Mouse (Mus musculus) liver, embryonic 11.5 days (tissue): ENCODE measurements around the gene Trip13. TPM values are rescaled to one million over a fixed set of nuclear protein-coding genes. Genes with fewer than 3 reads are reported as not detected.

Source experiments
- ATAC-seq: fragments of 200-750 bp; cut with Nextera tagmentation; replicated peaks from 2 replicates; pipeline ENCODE4 v1.8.0; 2017; ENCODE audit warnings: moderate number of reproducible peaks, mild to moderate bottlenecking, moderate TSS enrichment, moderate library complexity; ENCODE audit not compliant: low FRiP score
- DNase-seq: peaks from one replicate; pipeline ENCODE4 v3.0.0-alpha.2; 2017; ENCODE audit warnings: low spot score
- H3K27ac ChIP-seq: fragments of 300-500 bp; sonication (generic); 2 replicates; pipeline ENCODE4 v1.5.1; 2014; ENCODE audit warnings: mild to moderate bottlenecking, low read depth, low read length, control low read depth
- H3K27me3 ChIP-seq: fragments of 300-500 bp; sonication (generic); replicated peaks from 2 replicates; pipeline ENCODE4 v1.6.1; 2014; ENCODE audit warnings: low read length, mixed read lengths; ENCODE audit not compliant: control insufficient read depth, insufficient read depth
- H3K36me3 ChIP-seq: fragments of 300-500 bp; sonication (generic); 2 replicates; pipeline ENCODE4 v1.6.1; 2014; ENCODE audit warnings: mild to moderate bottlenecking, low read length, moderate library complexity, mixed read lengths; ENCODE audit not compliant: control insufficient read depth, insufficient read depth
- H3K4me1 ChIP-seq: fragments of 300-500 bp; sonication (generic); replicated peaks from 2 replicates; pipeline ENCODE4 v1.6.1; 2014; ENCODE audit warnings: low read length, mixed read lengths; ENCODE audit not compliant: control insufficient read depth, insufficient read depth
- H3K4me2 ChIP-seq: fragments of 300-500 bp; sonication (generic); 2 replicates; pipeline ENCODE4 v1.6.1; 2014; ENCODE audit warnings: mild to moderate bottlenecking, control low read depth, moderate library complexity
- H3K4me3 ChIP-seq: fragments of 300-500 bp; sonication (generic); 2 replicates; pipeline ENCODE4 v1.5.1; 2014; ENCODE audit warnings: low read depth, low read length, control low read depth
- H3K9ac ChIP-seq: fragments of 300-500 bp; sonication (generic); 2 replicates; pipeline ENCODE4 v1.6.1; 2014; ENCODE audit warnings: low read depth, low read length, control low read depth
- H3K9me3 ChIP-seq: fragments of 300-500 bp; sonication (generic); 2 replicates; pipeline ENCODE4 v1.6.1; 2016; ENCODE audit warnings: low read length, inconsistent platforms, mixed read lengths; ENCODE audit not compliant: control insufficient read depth
- WGBS: fragments of 180-500 bp; shearing (Covaris S2); extraction: QIAGEN DNeasy Blood & Tissue Kit; methylation state at CpG from one replicate; pipeline ENCODE4 v1.1.7; 2014; 5-methylcytosine and 5-hydroxymethylcytosine counted together
- microRNA-seq: library from miRNA; unstranded; fragments of <30 nt; microRNA quantifications from one replicate; pipeline ENCODE4, GENCODE M21; 2017; ENCODE audit warnings: borderline number of aligned reads
- polyA plus RNA-seq: library from polyadenylated mRNA; unstranded; fragments of >200 nt; fragmentation: Nextera tagmentation; extraction: Ambion mirVana; gene quantifications from 2 replicates; pipeline ENCODE4 v1.2.1, GENCODE M21; 2014

The Trip13 gene
- polyA plus RNA-seq, 1 experiment from 2014 or later = 60.4 TPM

DNA sequence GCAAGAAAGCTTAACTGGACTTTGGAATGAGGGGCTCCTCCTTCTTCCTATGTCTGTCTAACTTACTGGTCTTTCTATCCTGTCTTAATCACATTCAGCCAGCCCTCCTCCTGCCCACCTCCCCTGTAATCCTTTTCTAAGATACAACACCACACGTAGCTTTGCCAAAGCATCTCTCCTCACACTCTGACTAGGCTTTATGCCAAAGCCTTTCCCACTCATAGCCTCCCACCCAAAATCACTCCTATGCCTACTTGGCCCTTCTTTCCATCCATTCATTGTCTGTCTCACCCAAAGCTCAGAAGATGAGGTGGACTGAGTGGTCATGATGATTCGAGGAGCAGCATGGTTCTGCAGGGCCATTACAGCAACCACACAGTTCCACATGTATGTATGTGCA is 65.4 kb downstream of the Trip13 start:
- no peak for ATAC-seq
- Histone ChIP-seq H3K4me1 (no peaks in the 10 kb centered on the region), H3K4me2 (no peak overlapping the region)

More for the DNA sequence above, 65.4 kb downstream of the Trip13 start:
- no peak overlapping the region for H3K4me3 ChIP-seq
- no peaks in the 10 kb centered on the region for H3K27me3 ChIP-seq
- 77% methylated on average over 2 of the region's 2 CpGs for WGBS
- H3K27ac ChIP-seq = no peak overlapping the region
- no peaks in the 10 kb centered on the region for H3K36me3 ChIP-seq
- H3K9ac ChIP-seq = no peak overlapping the region
- H3K9me3 ChIP-seq = no peaks in the 10 kb centered on the region
- no peak for DNase-seq

Small RNAs within 50 kb of the gene (microRNA-seq; reads per million reads assigned to microRNA genes)
- not detected for gene Gm25197

Other genes with a start within 250 kb of the Trip13 start
- gene Slc6a19, start 232.9 kb downstream of the Trip13 start, polyA plus RNA-seq = 0.47 and 0.84 TPM in 2 replicates
- gene Slc12a7, start 204.7 kb downstream of the Trip13 start, polyA plus RNA-seq = 20.4 and 21.0 TPM in 2 replicates
- gene Nkd2, start 90.2 kb downstream of the Trip13 start, polyA plus RNA-seq = 0.81 and 1.4 TPM in 2 replicates
- 32.4 and 33.5 TPM in 2 replicates for gene Brd9, start within 50 bp of the Trip13 start, polyA plus RNA-seq
- gene Zdhhc11, start 26.1 kb upstream of the Trip13 start, polyA plus RNA-seq = not detected in 2 replicates
- gene Tppp, start 71.6 kb upstream of the Trip13 start, polyA plus RNA-seq = 0.14 and 0.32 TPM in 2 replicates
- 17.1 and 17.6 TPM in 2 replicates for gene Cep72, start 124.5 kb upstream of the Trip13 start, polyA plus RNA-seq
- gene Slc9a3, start 183.7 kb upstream of the Trip13 start, polyA plus RNA-seq = not detected in 2 replicates